Mouse (Mus musculus): ENCODE measurements around the gene Mki67. TPM values are rescaled to one million over a fixed set of nuclear protein-coding genes. Genes with fewer than 3 reads are reported as not detected.
"Not testable (repeated sequence)": the region's sequence is repeated elsewhere in the genome, so short reads cannot be mapped to it uniquely, and the experiment has no call there.

Gene Mki67
- total and polyA plus RNA-seq, 3 experiments = 57.8 to 102 (median 73.1) TPM

DNA sequence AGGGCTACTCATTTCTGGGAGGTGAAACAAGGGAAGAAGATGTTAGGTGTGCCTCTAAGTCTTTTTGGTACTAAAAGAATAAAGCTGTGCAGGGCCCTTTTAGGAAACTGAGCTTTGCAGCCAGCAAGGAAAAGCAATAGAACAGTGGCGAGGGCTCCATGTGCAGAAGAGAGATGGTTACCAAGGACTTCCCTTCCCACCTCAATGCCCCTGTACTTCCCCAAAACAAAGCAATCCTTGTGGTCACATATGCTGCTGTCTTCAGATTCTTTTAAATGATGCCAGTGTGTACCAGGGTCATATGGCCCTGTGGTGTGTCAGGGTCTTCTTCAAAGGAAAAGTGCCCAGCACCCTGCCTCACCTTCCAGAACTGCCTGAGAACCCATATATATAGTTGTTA, 11.1 kb downstream of the Mki67 start:
- no peak overlapping the region for H3K4me2 ChIP-seq (ENCODE audit: insufficient read depth, low read depth, poor library complexity, severe bottlenecking)
- in situ Hi-C loops (cut with MboI; ENCODE audit: low pct_ligation_motif_present, low pct_unique_long_range_greater_than_20kb, low sequenced_read_pairs) (no loop called here), dilution Hi-C loops (cut with MboI; ENCODE audit: extremely low pct_ligation_motif_present, extremely low pct_unique_long_range_greater_than_20kb, low sequenced_read_pairs) (no loop called here)
- DNase-seq (ENCODE audit: extremely low read depth) = no peak
- peaks cover 58% of the 10 kb centered on the region for H3K79me2 ChIP-seq (replicated peaks; ENCODE audit: control insufficient read depth, extremely low read depth, insufficient read depth, poor library complexity, severe bottlenecking)
- no peaks in the 10 kb centered on the region for H3K9me3 ChIP-seq (replicated peaks; ENCODE audit: low read length)
- H3K4me3 ChIP-seq (replicated peaks in 1 of 3; ENCODE audit: low read depth in 2 of 3, low read length in 2 of 3, poor library complexity in 1 of 3) = no peak overlapping the region
- no peak overlapping the region for H3K9ac ChIP-seq (ENCODE audit: insufficient read depth, low read depth)
- peaks cover 87 to 98% of the 10 kb centered on the region in 2 experiments for H3K36me3 ChIP-seq (replicated peaks in 1 of 2; ENCODE audit: control insufficient read depth in 1 of 2, insufficient read depth in 1 of 2, low read length in 1 of 2)
- TF ChIP-seq ETS1 (conservative IDR thresholded peaks at IDR 0.05; ENCODE audit: low read depth, low read length) (no peak), RAD21 (IDR thresholded peaks at IDR 0.05; ENCODE audit: low read depth, low read length) (no peak), CHD1 (IDR thresholded peaks at IDR 0.05; ENCODE audit: low read depth, low read length) (no peak), ZC3H11A (IDR thresholded peaks at IDR 0.05; ENCODE audit: low read depth, low read length) (no peak), NRF1 (IDR thresholded peaks at IDR 0.05; ENCODE audit: low read depth, low read length) (no peak), MEF2A (IDR thresholded peaks at IDR 0.05; ENCODE audit: borderline replicate concordance, low read depth, low read length) (no peak), USF2 (conservative IDR thresholded peaks at IDR 0.05; ENCODE audit: low read depth, low read length) (no peak)
- H3K27me3 ChIP-seq (replicated peaks) = no peaks in the 10 kb centered on the region
- H3K4me1 ChIP-seq (ENCODE audit: control insufficient read depth in 1 of 2, insufficient read depth in 2 of 2) = peaks cover 0 to 2% of the 10 kb centered on the region in 2 experiments; a peak in 2 of 4 replicates
- H3K27ac ChIP-seq (ENCODE audit: insufficient read depth, low read depth) = no peak overlapping the region

GRCm38 (mm10) chr7:135704251-135704650, 11.9 kb downstream of the Mki67 start:
- no peak for TF ChIP-seq POLR2AphosphoS2 (IDR thresholded peaks at IDR 0.05; ENCODE audit: low read depth, low read length)
- no peak for TF ChIP-seq MYC (IDR thresholded peaks at IDR 0.05; ENCODE audit: low read depth, low read length)
- TF ChIP-seq JUN (IDR thresholded peaks at IDR 0.05; ENCODE audit: insufficient read depth, low read depth, low read length) = no peak
- TF ChIP-seq SMC3 (IDR thresholded peaks at IDR 0.05; ENCODE audit: low read depth, low read length) = no peak
- no peak for TF ChIP-seq HCFC1 (IDR thresholded peaks at IDR 0.05; ENCODE audit: low read depth, low read length)
- TF ChIP-seq MEF2A (IDR thresholded peaks at IDR 0.05; ENCODE audit: borderline replicate concordance, low read depth, low read length) = no peak
- TF ChIP-seq USF2 (conservative IDR thresholded peaks at IDR 0.05; ENCODE audit: low read depth, low read length) = no peak

GRCm38 (mm10) chr7:135703600-135704148, 12.5 kb downstream of the Mki67 start:
- Histone ChIP-seq H3K79me2 (replicated peaks; ENCODE audit: control insufficient read depth, extremely low read depth, insufficient read depth, poor library complexity, severe bottlenecking) (peaks cover 52% of the 10 kb centered on the region), H3K36me3 (replicated peaks in 1 of 2; ENCODE audit: control insufficient read depth in 1 of 2, insufficient read depth in 1 of 2, low read length in 1 of 2) (peaks cover 85 to 93% of the 10 kb centered on the region in 2 experiments), H3K27ac (ENCODE audit: insufficient read depth, low read depth) (no peak overlapping the region), H3K9me3 (replicated peaks; ENCODE audit: low read length) (no peaks in the 10 kb centered on the region), H3K9ac (ENCODE audit: insufficient read depth, low read depth) (no peak overlapping the region), H3K27me3 (replicated peaks) (no peaks in the 10 kb centered on the region), H3K4me3 (replicated peaks in 1 of 3; ENCODE audit: low read depth in 2 of 3, low read length in 2 of 3, poor library complexity in 1 of 3) (no peak overlapping the region), H3K4me2 (ENCODE audit: insufficient read depth, low read depth, poor library complexity, severe bottlenecking) (no peak overlapping the region), H3K4me1 (ENCODE audit: control insufficient read depth in 1 of 2, insufficient read depth in 2 of 2) (no peaks in the 10 kb centered on the region)
- in situ Hi-C loops (cut with MboI; ENCODE audit: low pct_ligation_motif_present, low pct_unique_long_range_greater_than_20kb, low sequenced_read_pairs) = no loop called here
- TF ChIP-seq RCOR1 (conservative IDR thresholded peaks at IDR 0.05; ENCODE audit: low read depth, low read length) = no peak
- TF ChIP-seq USF2 (conservative IDR thresholded peaks at IDR 0.05; ENCODE audit: low read depth, low read length) = no peak
- TF ChIP-seq KAT2A (IDR thresholded peaks at IDR 0.05; ENCODE audit: insufficient replicate concordance, low read length) = no peak
- TF ChIP-seq CTCF (conservative IDR thresholded peaks at IDR 0.05 in 1 of 2, IDR thresholded peaks at IDR 0.05 in 1 of 2; ENCODE audit: low read depth in 2 of 2, low read length in 2 of 2) = no peak
- dilution Hi-C loops (cut with MboI; ENCODE audit: extremely low pct_ligation_motif_present, extremely low pct_unique_long_range_greater_than_20kb, low sequenced_read_pairs) = no loop called here
- DNase-seq (ENCODE audit: extremely low read depth) = no peak

More at GRCm38 (mm10) chr7:135704251-135704650, 11.9 kb downstream of the Mki67 start:
- no peaks in the 10 kb centered on the region for H3K27me3 ChIP-seq (replicated peaks)
- no peak overlapping the region for H3K4me2 ChIP-seq (ENCODE audit: insufficient read depth, low read depth, poor library complexity, severe bottlenecking)
- H3K9me3 ChIP-seq (replicated peaks; ENCODE audit: low read length) = no peaks in the 10 kb centered on the region
- dilution Hi-C loops (cut with MboI; ENCODE audit: extremely low pct_ligation_motif_present, extremely low pct_unique_long_range_greater_than_20kb, low sequenced_read_pairs) (no loop called here), in situ Hi-C loops (cut with MboI; ENCODE audit: low pct_ligation_motif_present, low pct_unique_long_range_greater_than_20kb, low sequenced_read_pairs) (no loop called here)
- H3K4me3 ChIP-seq (replicated peaks in 1 of 3; ENCODE audit: low read depth in 2 of 3, low read length in 2 of 3, poor library complexity in 1 of 3) = no peak overlapping the region
- no peak overlapping the region for H3K27ac ChIP-seq (ENCODE audit: insufficient read depth, low read depth)
- no peak overlapping the region for H3K9ac ChIP-seq (ENCODE audit: insufficient read depth, low read depth)
- H3K79me2 ChIP-seq (replicated peaks; ENCODE audit: control insufficient read depth, extremely low read depth, insufficient read depth, poor library complexity, severe bottlenecking) = peaks cover 53% of the 10 kb centered on the region
- H3K4me1 ChIP-seq (ENCODE audit: control insufficient read depth in 1 of 2, insufficient read depth in 2 of 2) = no peaks in the 10 kb centered on the region
- peaks cover 87 to 96% of the 10 kb centered on the region in 2 experiments for H3K36me3 ChIP-seq (replicated peaks in 1 of 2; ENCODE audit: control insufficient read depth in 1 of 2, insufficient read depth in 1 of 2, low read length in 1 of 2)
- DNase-seq (ENCODE audit: extremely low read depth) = no peak

DNA sequence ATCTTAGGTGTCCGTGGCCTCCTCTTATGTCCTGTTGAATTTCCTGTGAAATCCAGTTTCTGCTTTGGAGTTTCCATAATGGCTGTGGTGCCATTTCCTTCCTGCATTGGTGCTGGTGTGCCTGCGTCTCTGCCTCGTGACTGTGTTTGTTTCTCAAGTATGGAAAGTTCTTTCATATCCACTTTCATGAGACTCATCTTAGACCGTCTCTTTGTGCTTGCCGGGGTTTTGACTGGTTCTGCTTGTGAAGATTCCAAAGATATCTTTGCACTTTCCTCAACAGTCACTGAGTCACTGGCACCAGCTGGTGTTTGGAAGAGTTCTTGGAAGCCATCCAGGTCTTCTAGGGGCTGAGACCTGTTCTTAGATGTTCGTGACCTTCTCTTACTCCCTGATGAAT, 16.8 kb downstream of the Mki67 start:
- DNase-seq (ENCODE audit: extremely low read depth); in situ Hi-C loops (cut with MboI; ENCODE audit: low pct_ligation_motif_present, low pct_unique_long_range_greater_than_20kb, low sequenced_read_pairs); dilution Hi-C loops (cut with MboI; ENCODE audit: extremely low pct_ligation_motif_present, extremely low pct_unique_long_range_greater_than_20kb, low sequenced_read_pairs): not testable (repeated sequence)

More for the DNA sequence above, 16.8 kb downstream of the Mki67 start:
- not testable (repeated sequence) for H3K27ac ChIP-seq (ENCODE audit: insufficient read depth, low read depth); H3K9me3 ChIP-seq (replicated peaks; ENCODE audit: low read length); H3K4me1 ChIP-seq (ENCODE audit: control insufficient read depth in 1 of 2, insufficient read depth in 2 of 2); H3K27me3 ChIP-seq (replicated peaks); H3K9ac ChIP-seq (ENCODE audit: insufficient read depth, low read depth); H3K4me2 ChIP-seq (ENCODE audit: insufficient read depth, low read depth, poor library complexity, severe bottlenecking); H3K4me3 ChIP-seq (replicated peaks in 1 of 3; ENCODE audit: low read depth in 2 of 3, low read length in 2 of 3, poor library complexity in 1 of 3)
- Histone ChIP-seq H3K79me2 (replicated peaks; ENCODE audit: control insufficient read depth, extremely low read depth, insufficient read depth, poor library complexity, severe bottlenecking) (peaks cover 30% of the 10 kb centered on the region), H3K36me3 (replicated peaks in 1 of 2; ENCODE audit: control insufficient read depth in 1 of 2, insufficient read depth in 1 of 2, low read length in 1 of 2) (peaks cover 84 to 90% of the 10 kb centered on the region in 2 experiments)

Data from CH12.LX (cell line).